Mouse (Mus musculus) adrenal gland, adult 2 months (tissue): Measurements from ENCODE around the gene Pla2g4d. TPM values are rescaled to one million over a fixed set of nuclear protein-coding genes. Genes with fewer than 3 reads are reported as not detected.

Experiments
- DNase-seq: peaks from one replicate; pipeline ENCODE4 v3.0.0; 2021
- polyA plus RNA-seq: library from polyadenylated mRNA; depleted of rRNA; stranded (reverse); fragments of >200 nt; gene quantifications from 2 replicates; pipeline ENCODE4 v1.2.3, GENCODE M21; 2012; rRNA removed
- total RNA-seq, 2 experiments: library from RNA; stranded (reverse); gene quantifications; 2 replicates each; pipeline ENCODE4 v1.2.3; 2021

Gene Pla2g4d
- total and polyA plus RNA-seq, 3 experiments, result 0.09 to 0.18 TPM; not detected in 1

DNA sequence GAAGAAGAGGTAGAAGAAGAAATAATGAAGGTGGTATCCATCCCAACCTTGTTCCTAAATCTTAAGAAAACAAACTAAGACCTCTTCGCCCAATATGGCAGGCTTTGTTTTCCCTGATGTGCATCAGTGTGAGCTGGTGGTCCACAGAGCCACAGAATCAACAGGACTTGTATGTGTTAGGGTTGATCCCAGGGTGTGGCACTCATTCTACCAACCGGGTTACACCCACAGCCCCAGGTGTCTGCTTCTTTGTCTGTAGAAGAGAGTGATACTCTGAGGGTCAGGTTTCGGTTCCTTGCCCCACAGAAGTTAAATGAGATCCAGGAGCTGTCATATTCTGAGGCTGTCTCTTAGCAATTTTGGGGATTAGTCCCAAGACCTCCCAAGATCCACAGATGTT is 27.7 kb downstream of the Pla2g4d start:
- DNase-seq, result no peak

DNA sequence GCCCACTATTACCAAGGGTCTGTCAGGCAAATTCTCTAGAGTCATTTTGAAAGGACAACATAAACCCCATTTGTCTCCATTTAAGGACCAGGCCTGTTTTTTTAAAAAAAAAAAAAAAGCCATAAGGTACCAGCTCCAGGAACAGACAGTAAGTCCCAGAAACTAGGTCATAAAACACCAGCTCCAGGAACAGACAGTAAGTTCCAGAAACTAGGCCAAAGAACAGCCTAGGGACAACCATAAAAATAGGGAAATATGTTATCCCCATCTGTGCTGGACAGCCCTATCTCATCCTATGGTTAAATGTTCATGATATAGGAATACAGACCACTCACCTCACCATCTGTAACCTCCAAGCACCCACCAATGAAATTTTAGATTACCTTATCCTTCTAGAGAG is 32.7 kb downstream of the Pla2g4d start:
- DNase-seq, result no peak

DNA sequence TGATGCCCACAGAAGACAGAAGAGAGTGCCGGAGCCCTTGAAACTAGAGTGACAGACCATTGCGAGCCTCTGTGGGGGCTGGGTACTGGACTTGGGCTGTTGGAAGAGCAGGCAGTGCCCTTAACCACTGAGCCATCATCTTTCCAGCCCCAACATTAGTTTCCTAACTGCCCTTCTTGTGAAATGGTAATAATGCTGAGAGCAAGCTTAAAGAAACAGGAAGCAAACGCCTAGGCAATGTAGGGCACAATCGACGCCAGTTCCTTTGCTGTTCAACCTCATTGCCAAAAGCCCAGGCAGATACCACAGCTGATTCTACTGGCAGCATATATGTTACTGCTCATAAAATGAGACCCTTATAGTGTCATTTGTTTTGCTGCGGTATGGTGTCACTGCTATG is 36.4 kb downstream of the Pla2g4d start:
- DNase-seq, result no peak

DNA sequence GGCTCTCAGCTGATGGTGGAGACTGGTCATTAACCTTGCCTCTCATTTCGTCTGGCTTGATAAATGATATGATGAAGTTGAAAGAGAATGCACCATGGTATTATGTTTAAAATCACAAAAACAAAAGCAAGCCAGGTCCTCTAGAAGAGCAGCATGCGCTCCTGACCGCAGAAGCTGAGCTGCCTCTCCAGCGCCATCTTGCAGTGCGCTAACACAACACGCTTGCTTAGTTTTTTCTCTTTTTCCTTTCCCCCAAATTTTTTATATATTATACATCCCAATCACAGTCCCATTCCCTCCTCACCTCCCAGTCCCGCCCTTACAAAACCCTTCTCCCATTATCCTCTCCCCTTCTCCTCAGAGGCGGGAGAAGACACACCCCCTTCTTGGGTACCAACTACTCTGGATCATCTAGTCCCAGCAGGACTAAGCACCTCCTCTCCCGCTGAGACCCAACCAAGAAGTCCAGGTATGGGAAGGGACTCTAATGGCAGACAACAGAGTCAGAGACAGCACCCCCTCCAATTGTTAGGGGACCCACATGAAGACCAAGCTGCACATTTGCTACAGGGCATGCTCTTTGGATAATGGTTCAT is 43.5 kb downstream of the Pla2g4d start:
- no peak for DNase-seq

DNA sequence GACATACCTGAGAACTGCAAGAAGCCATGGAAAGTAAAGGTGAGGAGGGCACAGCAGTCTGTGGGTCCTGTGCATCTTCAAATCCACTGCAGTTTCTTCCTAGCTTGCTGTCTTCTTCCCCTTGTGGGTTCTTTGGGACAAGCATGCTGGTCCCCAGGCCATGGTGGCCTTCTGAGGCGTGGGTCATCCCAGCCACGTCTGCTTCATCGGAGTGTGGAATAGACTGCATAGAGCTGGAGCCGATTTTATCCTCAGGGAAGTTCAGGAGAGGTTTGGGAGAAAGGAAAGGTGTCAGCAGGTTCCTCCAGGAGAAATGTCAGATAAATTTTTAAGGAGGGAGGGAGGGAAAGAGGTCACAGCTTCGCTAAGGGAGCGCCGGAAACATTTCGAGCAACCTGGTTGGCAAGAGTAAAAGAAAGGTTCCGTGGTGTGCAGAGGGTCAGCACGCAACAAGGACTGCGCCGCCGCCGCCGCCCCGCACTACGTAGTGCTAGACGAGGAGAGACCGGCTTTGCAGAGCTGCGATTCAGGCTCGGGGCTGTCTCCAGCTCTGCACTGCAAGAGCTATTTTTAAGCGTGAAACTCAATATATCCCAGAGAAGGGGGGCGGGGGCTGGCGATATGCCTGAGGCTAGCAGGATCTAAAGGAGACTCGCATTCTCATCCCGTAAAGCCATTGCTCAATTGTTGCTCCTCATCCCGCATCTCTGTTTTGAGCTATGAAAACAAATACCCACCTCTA is 44.1 kb downstream of the Pla2g4d start, which contains the start of gene Pla2g4e:
Pla2g4e (minus strand) TSS at position 657 of the 742 bp plus-strand sequence.
- DNase-seq, result no peak

DNA sequence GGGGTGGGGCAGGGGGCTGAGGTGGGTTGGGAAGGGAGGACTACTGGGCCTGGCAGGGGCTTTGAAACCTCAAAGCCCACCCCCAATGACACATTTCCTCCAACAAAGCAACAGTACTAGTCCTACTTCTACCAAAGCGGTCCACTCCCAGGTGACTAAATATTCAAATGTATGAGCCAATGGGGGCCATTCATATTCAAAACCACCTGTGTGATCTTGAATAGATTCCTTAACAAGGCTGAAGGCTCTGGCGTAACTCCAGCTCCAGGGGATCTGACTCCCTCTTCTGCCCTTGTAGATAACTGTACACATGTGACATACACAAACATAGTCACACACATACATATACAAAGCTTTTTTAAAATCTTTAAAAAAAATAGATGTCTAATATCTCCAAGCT is 45.0 kb downstream of the Pla2g4d start:
- DNase-seq, result no peak

DNA sequence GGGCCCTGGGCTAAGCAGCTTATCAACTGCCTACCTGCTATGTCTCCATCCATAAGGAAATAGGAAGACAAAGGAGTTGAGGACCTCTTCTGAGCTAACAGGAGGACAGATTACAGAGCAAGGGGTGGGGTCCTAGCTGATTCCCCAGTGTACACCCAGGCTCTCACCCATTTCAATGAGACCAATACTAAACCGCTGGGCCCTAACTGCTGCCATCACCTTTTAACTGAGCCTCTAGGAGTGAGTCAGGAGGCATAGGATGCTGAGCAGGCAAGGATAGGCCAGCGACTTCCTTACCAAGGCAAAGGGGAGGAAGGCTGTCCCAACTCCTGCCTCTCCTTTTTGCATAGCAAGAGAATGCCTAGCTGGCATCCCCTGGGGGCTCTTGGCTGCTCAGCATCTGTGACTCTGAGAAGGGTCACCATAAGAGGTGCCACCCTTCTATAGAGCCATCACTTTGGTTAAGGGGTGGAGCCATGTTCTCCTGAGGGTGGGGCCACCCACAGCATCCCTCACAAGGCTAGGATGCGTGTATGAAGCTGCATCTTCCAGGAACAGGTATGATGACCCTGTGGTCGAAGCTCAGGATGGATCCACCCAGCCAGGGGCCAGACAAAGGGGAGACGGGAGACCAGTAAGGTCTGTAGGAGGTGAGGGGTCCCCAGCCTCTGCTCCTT is 46.1 kb downstream of the Pla2g4d start:
- DNase-seq, result no peak

DNA sequence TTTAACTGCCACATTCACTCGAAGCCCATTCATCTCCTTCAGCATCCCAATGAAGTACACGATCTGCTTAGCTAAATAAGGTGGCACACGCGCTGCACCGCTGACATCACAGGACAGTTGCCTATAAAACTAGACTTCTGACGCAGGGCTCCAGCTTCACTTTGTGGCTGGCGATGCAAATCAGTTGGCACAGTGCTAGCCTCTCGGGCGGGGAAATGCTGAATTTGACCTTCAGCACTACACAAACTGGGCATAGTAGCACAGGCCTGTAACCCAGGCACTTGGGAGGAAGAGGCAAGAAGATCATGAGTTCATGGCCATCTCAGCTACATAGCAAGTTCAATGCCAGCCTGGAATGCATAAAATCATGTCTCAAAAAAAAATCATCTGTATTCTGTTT is 50.3 kb downstream of the Pla2g4d start:
- DNase-seq, result peak; percentile 55

DNA sequence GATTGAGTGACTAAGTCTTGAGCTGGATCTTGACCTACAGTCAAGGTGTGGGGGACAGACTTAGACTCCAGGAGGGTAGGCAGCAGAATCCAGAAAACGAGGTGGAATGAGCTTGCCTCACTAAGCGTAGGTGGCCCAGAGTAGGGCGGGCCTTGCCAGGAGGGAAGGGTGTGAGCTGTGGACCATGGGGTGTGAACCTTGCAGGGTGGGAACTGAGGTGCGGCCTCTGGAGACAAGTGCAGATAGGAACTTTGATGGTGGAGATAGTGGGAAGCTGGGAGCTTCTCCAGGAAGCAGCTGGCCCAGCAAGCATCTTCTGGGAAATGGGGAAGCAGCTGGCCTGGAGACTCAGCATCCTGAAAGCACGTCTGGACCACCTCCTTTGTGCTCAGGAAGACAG is 51.2 kb downstream of the Pla2g4d start:
- no peak for DNase-seq

DNA sequence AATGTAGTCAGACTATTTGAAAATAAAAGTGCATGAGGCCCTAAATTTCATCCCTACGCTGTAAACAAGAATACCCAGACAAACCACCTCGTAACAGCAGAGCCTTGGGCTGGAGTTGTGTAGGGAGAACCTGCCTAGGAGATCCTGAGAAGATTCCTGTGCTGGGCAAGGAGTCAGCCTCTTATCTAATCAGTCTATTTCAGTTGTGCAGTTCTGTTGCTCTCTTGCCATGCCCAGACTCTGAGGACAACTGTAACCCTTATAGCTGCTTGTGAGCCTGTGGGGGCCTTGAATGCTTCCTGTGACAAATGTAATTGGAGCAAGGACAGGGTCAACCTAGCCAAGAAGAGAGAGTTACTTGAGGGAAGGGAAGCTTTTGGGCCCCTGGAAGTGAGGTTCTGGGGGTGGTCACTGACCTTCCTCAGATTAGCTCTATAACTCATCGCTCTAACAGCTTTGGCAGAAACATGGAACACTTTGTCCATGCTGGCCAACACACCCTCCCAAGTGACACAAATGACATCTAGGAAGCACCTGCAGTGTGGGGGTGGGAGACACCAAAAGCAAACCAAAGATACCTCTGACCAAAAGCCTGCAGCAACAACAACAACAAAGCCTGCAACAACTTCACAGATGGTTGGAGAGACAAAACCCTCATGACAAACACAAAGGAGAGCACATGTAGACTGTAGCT is 52.9 kb downstream of the Pla2g4d start:
- peak; percentile 23 for DNase-seq

DNA sequence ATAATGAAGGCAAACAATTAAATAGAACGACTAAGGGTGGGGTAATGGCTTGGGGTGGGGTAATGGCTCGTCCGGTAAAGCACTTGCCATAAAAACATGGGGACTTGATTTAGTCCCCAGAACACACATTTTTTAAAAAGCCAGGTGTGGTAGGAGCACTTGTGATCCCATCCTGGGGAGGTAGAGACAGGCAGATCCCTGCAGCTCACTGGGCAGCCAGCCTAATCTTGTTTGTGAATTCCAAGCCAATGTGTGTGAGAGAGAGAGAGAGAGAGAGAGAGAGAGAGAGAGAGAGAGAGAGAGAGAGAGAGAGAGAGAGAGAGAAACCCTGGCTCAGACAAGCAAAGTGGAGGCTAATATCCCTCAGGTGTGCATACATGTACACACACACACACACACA is 53.6 kb downstream of the Pla2g4d start:
- no peak for DNase-seq

DNA sequence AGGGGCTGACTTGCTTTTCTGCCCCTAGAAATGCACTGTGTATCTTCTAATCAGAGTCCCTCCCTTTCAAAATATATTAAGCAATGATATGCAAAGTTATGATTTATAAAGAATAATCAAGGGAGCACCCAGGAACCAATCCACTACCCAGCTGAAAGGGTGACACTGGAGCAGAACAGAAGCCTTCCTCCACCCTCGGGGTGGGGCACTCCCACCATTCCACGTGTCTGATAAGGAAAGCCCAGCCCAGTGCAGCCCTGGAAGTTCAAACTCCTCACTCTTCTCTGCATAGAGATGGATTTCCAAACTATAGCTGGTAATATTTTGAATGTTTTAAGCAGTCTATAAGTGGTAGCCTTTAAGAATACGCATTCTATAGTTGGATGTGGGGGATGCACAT is 57.4 kb downstream of the Pla2g4d start:
- DNase-seq, result no peak

Other genes with a start within 250 kb of the Pla2g4d start
- gene Ehd4, start 134.6 kb downstream of the Pla2g4d start, total RNA-seq, result 10 to 100 TPM; 39.1 to 65.2 TPM
- gene Ehd4, start 134.6 kb downstream of the Pla2g4d start, polyA plus RNA-seq, result 19.1 and 25.4 TPM in 2 replicates
- under 1 TPM; 0.31 to 0.46 TPM for gene Pla2g4e, start 43.9 kb downstream of the Pla2g4d start, total RNA-seq
- gene Pla2g4e, start 43.9 kb downstream of the Pla2g4d start, polyA plus RNA-seq, result 0.11 and 0.16 TPM in 2 replicates
- gene Pla2g4f, start 25.0 kb upstream of the Pla2g4d start, total RNA-seq, result not detected
- not detected in 2 replicates for gene Pla2g4f, start 25.0 kb upstream of the Pla2g4d start, polyA plus RNA-seq
- gene Vps39, start 63.9 kb upstream of the Pla2g4d start, total RNA-seq, result 10 to 100 TPM; 37.6 to 45.8 TPM
- gene Vps39, start 63.9 kb upstream of the Pla2g4d start, polyA plus RNA-seq, result 18.9 and 25.7 TPM in 2 replicates
- 10 to 100 TPM; 40.0 to 42.3 TPM for gene Ganc, start 114.7 kb upstream of the Pla2g4d start, total RNA-seq
- 11.0 and 11.5 TPM in 2 replicates for gene Ganc, start 114.7 kb upstream of the Pla2g4d start, polyA plus RNA-seq
- 10 to 100 TPM; 42.0 to 43.9 TPM for gene Tmem87a, start 114.9 kb upstream of the Pla2g4d start, total RNA-seq
- gene Tmem87a, start 114.9 kb upstream of the Pla2g4d start, polyA plus RNA-seq, result 3.8 and 5.4 TPM in 2 replicates
- gene Capn3, start 166.8 kb upstream of the Pla2g4d start, total RNA-seq, result under 1 TPM; 0.12 to 0.45 TPM
- 0.09 and 0.15 TPM in 2 replicates for gene Capn3, start 166.8 kb upstream of the Pla2g4d start, polyA plus RNA-seq